Mouse (Mus musculus) erythroblast, embryonic 14.5 days (primary cell): Measurements from ENCODE around the gene Fbxo47.

Experiments
- GATA1 ChIP-seq: IDR thresholded peaks from 2 replicates; pipeline ENCODE4 v1.6.1; 2012; ENCODE audit warnings: low read length, inconsistent platforms, mixed read lengths
- TAL1 ChIP-seq: IDR thresholded peaks from 3 replicates; pipeline ENCODE4 v1.6.1; 2012; ENCODE audit warnings: low read length, inconsistent platforms, mixed read lengths

- TF ChIP-seq GATA1 (no peak), TAL1 (no peak)
These were observed 15.9 kb upstream of the Fbxo47 start for GRCm38 (mm10) chr11:97899822-97900221.
